Mouse (Mus musculus) hindbrain, embryonic 13.5 days (tissue): ENCODE results near the gene Fbrsl1. TPM values are rescaled to one million over a fixed set of nuclear protein-coding genes. Genes with fewer than 3 reads are reported as not detected.

Experiments
- ATAC-seq: fragments of 200-750 bp; cut with Nextera tagmentation; 2 replicates; pipeline ENCODE4 v1.8.0; 2017; ENCODE audit warnings: moderate TSS enrichment; ENCODE audit not compliant: low FRiP score
- H3K27ac ChIP-seq: fragments of 300-500 bp; sonication (generic); 2 replicates; pipeline ENCODE4 v1.5.1; 2015; ENCODE audit warnings: inconsistent platforms, mild to moderate bottlenecking, moderate library complexity
- H3K27me3 ChIP-seq: fragments of 300-500 bp; sonication (generic); 2 replicates; pipeline ENCODE4 v1.6.1; 2015; ENCODE audit warnings: mild to moderate bottlenecking, inconsistent platforms
- H3K36me3 ChIP-seq: fragments of 300-500 bp; sonication (generic); 2 replicates; pipeline ENCODE4 v1.6.1; 2015; ENCODE audit warnings: mild to moderate bottlenecking, inconsistent platforms
- H3K4me1 ChIP-seq: fragments of 300-500 bp; sonication (generic); replicated peaks from 2 replicates; pipeline ENCODE4 v1.6.1; 2015; ENCODE audit warnings: inconsistent platforms
- H3K4me2 ChIP-seq: fragments of 300-500 bp; sonication (generic); 2 replicates; pipeline ENCODE4 v1.6.1; 2015; ENCODE audit warnings: inconsistent platforms, mild to moderate bottlenecking, moderate library complexity
- H3K4me3 ChIP-seq: fragments of 300-500 bp; sonication (generic); 2 replicates; pipeline ENCODE4 v1.5.1; 2015; ENCODE audit warnings: mild to moderate bottlenecking, inconsistent platforms
- H3K9ac ChIP-seq: fragments of 300-500 bp; sonication (generic); 2 replicates; pipeline ENCODE4 v1.6.1; 2015; ENCODE audit warnings: mild to moderate bottlenecking, inconsistent platforms
- H3K9me3 ChIP-seq: fragments of 300-500 bp; sonication (generic); 2 replicates; pipeline ENCODE4 v1.6.1; 2016; ENCODE audit warnings: inconsistent platforms
- WGBS: fragments of 180-500 bp; shearing (Covaris S2); methylation state at CpG from one replicate; pipeline ENCODE4 v1.1.7; 2015; 5-methylcytosine and 5-hydroxymethylcytosine counted together
- polyA plus RNA-seq: library from polyadenylated mRNA; unstranded; fragments of >200 nt; fragmentation: Nextera tagmentation; extraction: Ambion mirVana; gene quantifications from 2 replicates; pipeline ENCODE4 v1.2.1, GENCODE M21; 2015

The Fbrsl1 gene
- polyA plus RNA-seq: 18.7 and 20.7 TPM in 2 replicates

DNA sequence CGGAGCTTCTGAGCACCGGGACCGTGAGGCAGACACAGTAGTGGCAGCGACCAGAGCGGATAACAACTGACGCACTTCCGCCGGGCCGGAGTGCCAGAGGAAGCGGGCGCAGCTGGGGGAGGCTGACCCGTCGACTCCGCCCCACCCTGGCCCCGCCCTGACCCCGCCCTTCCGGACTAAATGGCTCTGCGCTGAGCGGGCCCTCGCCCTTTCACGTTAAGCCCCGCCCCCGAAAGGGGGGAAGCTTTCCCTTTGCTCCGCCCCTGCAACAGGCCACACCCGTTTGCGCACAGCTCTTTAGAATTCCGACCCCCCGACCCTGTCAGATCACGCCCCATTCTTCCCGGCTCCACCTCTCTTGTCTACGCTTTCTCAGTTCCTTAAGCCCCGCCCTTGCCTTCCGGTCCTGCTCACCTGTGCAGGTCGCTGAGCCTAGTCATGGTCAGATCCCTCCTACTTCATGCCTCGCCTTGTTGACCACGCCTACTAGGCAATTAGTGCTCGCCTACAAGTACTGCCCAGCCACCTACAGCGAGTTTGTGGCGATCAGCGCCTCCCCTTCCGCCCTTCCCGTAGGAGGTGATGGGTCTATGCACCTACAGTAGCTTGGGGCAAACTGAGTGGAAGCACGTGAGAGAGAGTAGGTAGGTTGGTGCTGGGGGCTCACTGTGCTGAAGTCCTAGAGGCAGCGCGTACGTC, at the start of gene Fbrsl1:
Fbrsl1 (minus strand) TSS at position 68 of the 699 bp plus-strand sequence.
- WGBS: 2% methylated on average over 31 of the region's 46 CpGs
- H3K4me3 ChIP-seq: peak within 1 kb of the TSS; percentile 98
- peak within 1 kb of the TSS; percentile 97 for H3K4me2 ChIP-seq
- H3K9me3 ChIP-seq: no peaks in the 10 kb centered on the region
- ATAC-seq: peak; percentile 93
- peak within 1 kb of the TSS; percentile 81 for H3K27ac ChIP-seq
- H3K36me3 ChIP-seq: no peaks in the 10 kb centered on the region
- peaks cover 6% of the 10 kb centered on the region; the same call in 1 of the 2 replicates for H3K27me3 ChIP-seq
- peak within 1 kb of the TSS; percentile 93 for H3K9ac ChIP-seq
- peaks cover 34% of the 10 kb centered on the region for H3K4me1 ChIP-seq

- Histone ChIP-seq H3K27me3 (peaks cover 8% of the 10 kb centered on the region; the same call in 1 of the 2 replicates), H3K36me3 (no peaks in the 10 kb centered on the region), H3K9ac (peak overlapping the region; percentile 43; the same call in 1 of the 2 replicates), H3K4me1 (peaks cover 37% of the 10 kb centered on the region), H3K27ac (no peak overlapping the region), H3K9me3 (no peaks in the 10 kb centered on the region), H3K4me3 (no peak overlapping the region), H3K4me2 (no peak overlapping the region)
- 28% methylated on average over 10 of the region's 10 CpGs for WGBS
- ATAC-seq: no peak
Measured at GRCm38 (mm10) chr5:110498071-110498470, 49.8 kb upstream of the Fbrsl1 start.

GRCm38 (mm10) chr5:110497556-110497955, 49.3 kb upstream of the Fbrsl1 start:
- 73% methylated on average over 5 of the region's 5 CpGs for WGBS
- H3K4me3 ChIP-seq: no peak overlapping the region
- H3K27me3 ChIP-seq: peaks cover 8% of the 10 kb centered on the region; the same call in 1 of the 2 replicates
- no peak overlapping the region for H3K27ac ChIP-seq
- no peaks in the 10 kb centered on the region for H3K9me3 ChIP-seq
- H3K9ac ChIP-seq: no peak overlapping the region
- H3K36me3 ChIP-seq: no peaks in the 10 kb centered on the region
- H3K4me2 ChIP-seq: no peak overlapping the region
- no peak for ATAC-seq
- peaks cover 37% of the 10 kb centered on the region for H3K4me1 ChIP-seq

DNA sequence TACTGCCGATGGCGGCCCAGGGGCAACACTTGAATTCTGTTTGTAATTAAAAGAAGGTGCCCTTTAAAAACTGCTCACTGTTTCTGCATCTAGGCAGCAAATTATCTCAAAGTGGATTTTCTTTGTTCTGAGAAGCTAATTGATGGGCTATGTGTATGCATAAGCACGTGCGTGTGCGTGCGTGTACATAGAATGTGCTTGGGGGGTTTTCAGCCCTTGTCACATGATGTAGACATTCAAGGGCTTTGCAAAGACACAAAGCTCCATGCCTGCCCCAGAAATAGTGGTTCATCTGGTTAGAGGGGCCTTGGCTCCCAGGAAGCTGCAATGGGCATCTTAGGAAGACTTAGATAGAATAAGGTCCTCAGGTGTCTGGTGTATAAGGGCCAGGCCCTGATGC, 46.7 kb upstream of the Fbrsl1 start:
- ATAC-seq: no peak
- Histone ChIP-seq H3K27me3 (peaks cover 3% of the 10 kb centered on the region; the same call in 1 of the 2 replicates), H3K9ac (no peak overlapping the region), H3K36me3 (no peaks in the 10 kb centered on the region), H3K4me2 (no peak overlapping the region), H3K4me3 (no peak overlapping the region), H3K27ac (no peak overlapping the region), H3K4me1 (peaks cover 32% of the 10 kb centered on the region), H3K9me3 (no peaks in the 10 kb centered on the region)
- WGBS: 75% methylated on average over 6 of the region's 6 CpGs

DNA sequence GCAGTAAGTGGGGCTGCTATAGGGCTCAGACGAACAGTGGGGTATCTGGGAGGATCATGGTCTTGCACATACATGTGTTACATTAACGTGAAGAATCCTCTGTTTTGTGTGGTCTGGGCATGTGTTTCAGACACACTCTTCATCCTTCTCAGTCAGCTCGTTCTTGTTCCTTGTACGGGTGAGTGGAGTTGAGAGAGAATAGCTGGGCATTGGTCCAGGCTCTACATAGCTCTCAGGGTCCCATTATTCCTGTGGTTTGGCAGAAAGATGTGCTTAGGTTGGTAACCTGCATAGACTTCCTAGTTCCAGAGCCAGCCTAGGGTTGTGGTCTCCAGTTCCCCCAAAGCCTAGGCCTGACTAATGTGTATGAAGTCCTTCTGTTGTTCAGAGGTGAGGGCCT, 46.1 kb upstream of the Fbrsl1 start:
- H3K36me3 ChIP-seq: no peaks in the 10 kb centered on the region
- peaks cover 32% of the 10 kb centered on the region for H3K4me1 ChIP-seq
- peak overlapping the region; percentile 55 for H3K27ac ChIP-seq
- H3K4me3 ChIP-seq: no peak overlapping the region
- peaks cover 3% of the 10 kb centered on the region; the same call in 1 of the 2 replicates for H3K27me3 ChIP-seq
- no peak overlapping the region; the same call in 1 of the 2 replicates for H3K9ac ChIP-seq
- H3K4me2 ChIP-seq: peak overlapping the region; percentile 17
- 54% methylated on average over 4 of the region's 4 CpGs for WGBS
- ATAC-seq: no peak
- H3K9me3 ChIP-seq: no peaks in the 10 kb centered on the region

- Histone ChIP-seq H3K4me1 (peaks cover 31% of the 10 kb centered on the region), H3K27ac (peak overlapping the region; percentile 55), H3K36me3 (no peaks in the 10 kb centered on the region), H3K4me3 (no peak overlapping the region), H3K27me3 (peaks cover 3% of the 10 kb centered on the region; the same call in 1 of the 2 replicates), H3K9me3 (no peaks in the 10 kb centered on the region), H3K9ac (no peak overlapping the region; the same call in 1 of the 2 replicates), H3K4me2 (peak overlapping the region; percentile 17)
- WGBS: 7% methylated on average over 4 of the region's 4 CpGs
- peak; percentile 80 for ATAC-seq
Measured at GRCm38 (mm10) chr5:110493785-110494184, 45.5 kb upstream of the Fbrsl1 start.

GRCm38 (mm10) chr5:110489639-110490038, 41.3 kb upstream of the Fbrsl1 start:
- ATAC-seq: no peak
- Histone ChIP-seq H3K27me3 (peaks cover 10% of the 10 kb centered on the region; the same call in 1 of the 2 replicates), H3K4me3 (no peak overlapping the region), H3K4me1 (peaks cover 33% of the 10 kb centered on the region), H3K36me3 (no peaks in the 10 kb centered on the region), H3K9ac (no peak overlapping the region), H3K4me2 (no peak overlapping the region), H3K9me3 (no peaks in the 10 kb centered on the region), H3K27ac (no peak overlapping the region)
- 56% methylated on average over 4 of the region's 4 CpGs for WGBS

DNA sequence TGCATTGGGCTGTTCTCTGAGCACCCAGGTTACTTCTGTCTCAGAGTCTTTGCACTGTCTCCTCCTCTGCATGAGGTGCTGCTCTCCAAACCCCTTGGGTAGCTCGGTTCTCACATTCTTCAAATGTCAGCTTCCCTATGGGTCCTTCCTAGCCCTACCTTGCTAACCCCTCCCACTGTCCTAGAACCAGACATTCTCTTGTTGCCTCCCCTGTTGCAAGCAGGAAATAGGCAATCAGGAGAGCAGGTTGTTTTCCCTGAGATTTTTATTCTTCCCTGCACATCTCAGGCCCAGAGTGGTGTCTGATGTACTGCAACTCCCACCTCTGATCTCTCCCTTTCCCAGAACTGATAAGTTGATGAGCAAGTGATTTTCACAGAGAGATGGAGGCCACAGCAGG, 39.6 kb upstream of the Fbrsl1 start:
- Histone ChIP-seq H3K9me3 (no peaks in the 10 kb centered on the region), H3K4me3 (no peak overlapping the region), H3K9ac (no peak overlapping the region), H3K4me1 (peaks cover 25% of the 10 kb centered on the region), H3K36me3 (no peaks in the 10 kb centered on the region), H3K27ac (no peak overlapping the region), H3K27me3 (peaks cover 10% of the 10 kb centered on the region; the same call in 1 of the 2 replicates), H3K4me2 (no peak overlapping the region)
- no peak for ATAC-seq
- 58% methylated on average over 1 of the region's 1 CpGs for WGBS

GRCm38 (mm10) chr5:110486674-110487334, 38.5 kb upstream of the Fbrsl1 start:
- H3K27ac ChIP-seq: peak overlapping the region; percentile 76
- H3K36me3 ChIP-seq: no peaks in the 10 kb centered on the region
- H3K27me3 ChIP-seq: peaks cover 14% of the 10 kb centered on the region
- peak; percentile 79 for ATAC-seq
- H3K4me1 ChIP-seq: peaks cover 25% of the 10 kb centered on the region
- no peaks in the 10 kb centered on the region for H3K9me3 ChIP-seq
- 15% methylated on average over 5 of the region's 5 CpGs for WGBS
- 0 out of 2 replicates have a peak overlapping the region, but pooled peaks have one; percentile 29 for H3K9ac ChIP-seq
- no peak overlapping the region for H3K4me3 ChIP-seq
- no peak overlapping the region for H3K4me2 ChIP-seq

- H3K9ac ChIP-seq: no peak overlapping the region
- no peak overlapping the region for H3K4me3 ChIP-seq
- WGBS: 90% methylated on average over 3 of the region's 3 CpGs
- H3K4me1 ChIP-seq: peaks cover 29% of the 10 kb centered on the region
- H3K27me3 ChIP-seq: peaks cover 33% of the 10 kb centered on the region
- no peak overlapping the region for H3K4me2 ChIP-seq
- H3K36me3 ChIP-seq: no peaks in the 10 kb centered on the region
- no peak for ATAC-seq
- H3K27ac ChIP-seq: no peak overlapping the region
- no peaks in the 10 kb centered on the region for H3K9me3 ChIP-seq
Measured at GRCm38 (mm10) chr5:110484711-110485110, 36.4 kb upstream of the Fbrsl1 start.

GRCm38 (mm10) chr5:110479228-110479627, 30.9 kb upstream of the Fbrsl1 start:
- WGBS: 80% methylated on average over 8 of the region's 8 CpGs
- H3K9ac ChIP-seq: no peak overlapping the region

GRCm38 (mm10) chr5:110474156-110474555, 25.9 kb upstream of the Fbrsl1 start:
- ATAC-seq: no peak
- no peak overlapping the region for H3K4me3 ChIP-seq
- H3K27ac ChIP-seq: no peak overlapping the region
- peaks cover 4% of the 10 kb centered on the region; the same call in 1 of the 2 replicates for H3K27me3 ChIP-seq
- no peak overlapping the region for H3K4me2 ChIP-seq
- H3K36me3 ChIP-seq: no peaks in the 10 kb centered on the region
- no peaks in the 10 kb centered on the region for H3K9me3 ChIP-seq
- H3K9ac ChIP-seq: no peak overlapping the region
- peaks cover 12% of the 10 kb centered on the region for H3K4me1 ChIP-seq
- WGBS: 67% methylated on average over 11 of the region's 11 CpGs

More at GRCm38 (mm10) chr5:110479228-110479627, 30.9 kb upstream of the Fbrsl1 start:
- H3K27me3 ChIP-seq: peaks cover 31% of the 10 kb centered on the region
- H3K4me3 ChIP-seq: no peak overlapping the region
- peaks cover 4% of the 10 kb centered on the region; the same call in 1 of the 2 replicates for H3K4me1 ChIP-seq
- H3K36me3 ChIP-seq: no peaks in the 10 kb centered on the region
- H3K4me2 ChIP-seq: no peak overlapping the region
- no peak for ATAC-seq
- H3K9me3 ChIP-seq: no peaks in the 10 kb centered on the region
- no peak overlapping the region for H3K27ac ChIP-seq
